Mouse (Mus musculus) heart, embryonic 15.5 days (tissue): ENCODE results near the gene S100a4. TPM values are rescaled to one million over a fixed set of nuclear protein-coding genes. Genes with fewer than 3 reads are reported as not detected.

Source experiments
- ATAC-seq: fragments of 200-750 bp; cut with Nextera tagmentation; replicated peaks from 2 replicates; pipeline ENCODE4 v1.8.0; 2017; ENCODE audit warnings: low read depth, moderate TSS enrichment; ENCODE audit not compliant: insufficient number of reproducible peaks, insufficient read depth, low FRiP score
- H3K27ac ChIP-seq: fragments of 300-500 bp; sonication (generic); 2 replicates; pipeline ENCODE4 v1.5.1; 2015; ENCODE audit warnings: mild to moderate bottlenecking, inconsistent platforms
- H3K27me3 ChIP-seq: fragments of 300-500 bp; sonication (generic); 2 replicates; pipeline ENCODE4 v1.6.1; 2015; ENCODE audit warnings: inconsistent platforms
- H3K36me3 ChIP-seq: fragments of 300-500 bp; sonication (generic); 2 replicates; pipeline ENCODE4 v1.6.1; 2015; ENCODE audit warnings: mild to moderate bottlenecking, inconsistent platforms
- H3K4me1 ChIP-seq: fragments of 300-500 bp; sonication (generic); replicated peaks from 2 replicates; pipeline ENCODE4 v1.6.1; 2015; ENCODE audit warnings: inconsistent platforms
- H3K4me2 ChIP-seq: fragments of 300-500 bp; sonication (generic); 2 replicates; pipeline ENCODE4 v1.6.1; 2015; ENCODE audit warnings: inconsistent platforms, mild to moderate bottlenecking, moderate library complexity
- H3K4me3 ChIP-seq: fragments of 300-500 bp; sonication (generic); 2 replicates; pipeline ENCODE4 v1.5.1; 2015; ENCODE audit warnings: mild to moderate bottlenecking, inconsistent platforms
- H3K9ac ChIP-seq: fragments of 300-500 bp; sonication (generic); 2 replicates; pipeline ENCODE4 v1.6.1; 2015; ENCODE audit warnings: mild to moderate bottlenecking, inconsistent platforms
- H3K9me3 ChIP-seq: fragments of 300-500 bp; sonication (generic); replicated peaks from 2 replicates; pipeline ENCODE4 v1.6.1; 2016; ENCODE audit warnings: inconsistent platforms
- WGBS: fragments of 180-500 bp; shearing (Covaris S2); methylation state at CpG from one replicate; pipeline ENCODE4 v1.1.7; 2015; ENCODE audit warnings: mixed read lengths; 5-methylcytosine and 5-hydroxymethylcytosine counted together
- polyA plus RNA-seq: library from polyadenylated mRNA; unstranded; fragments of >200 nt; fragmentation: Nextera tagmentation; extraction: Ambion mirVana; gene quantifications from 2 replicates; pipeline ENCODE4 v1.2.1, GENCODE M21; 2015

S100a4 gene
- polyA plus RNA-seq, 1 experiment from 2014 or later = 2.8 TPM

GRCm38 (mm10) chr3:90652878-90653508, 49.4 kb downstream of the S100a4 start:
- Histone ChIP-seq H3K4me2 (no peak overlapping the region), H3K36me3 (no peaks in the 10 kb centered on the region), H3K9ac (no peak overlapping the region), H3K4me1 (no peaks in the 10 kb centered on the region), H3K27me3 (peaks cover 16% of the 10 kb centered on the region), H3K4me3 (no peak overlapping the region), H3K9me3 (no peaks in the 10 kb centered on the region), H3K27ac (no peak overlapping the region)
- WGBS = 31% methylated on average over 5 of the region's 5 CpGs
- ATAC-seq = no peak

DNA sequence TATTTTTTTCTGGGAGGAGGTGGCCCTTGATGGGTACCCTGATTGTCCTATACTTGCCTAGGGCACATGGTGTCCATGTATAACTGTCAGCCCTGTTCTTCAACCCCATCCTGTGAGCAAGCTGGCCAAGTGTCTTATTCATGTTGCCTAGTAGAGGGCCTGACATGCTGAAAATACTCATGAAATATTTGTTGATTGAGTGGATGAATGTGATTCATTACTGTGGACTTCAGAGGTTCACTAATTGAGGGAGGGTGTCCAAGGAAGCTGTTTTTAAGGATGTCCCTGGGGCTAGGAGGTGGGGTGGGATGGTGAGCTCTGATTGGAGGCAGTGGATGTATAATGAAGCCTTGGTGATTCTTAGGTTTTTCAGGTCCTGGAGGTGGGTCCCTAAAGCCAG, 50.1 kb downstream of the S100a4 start, which contains the start of gene S100a7a:
Gene S100a7a (plus strand): TSS at position 301 of the 400 bp plus-strand sequence.
- Histone ChIP-seq H3K9me3 (no peaks in the 10 kb centered on the region), H3K4me3 (no peak within 1 kb of the TSS)

More for the DNA sequence above, 50.1 kb downstream of the S100a4 start, which contains the start of gene S100a7a:
- Histone ChIP-seq H3K27ac (no peak within 1 kb of the TSS), H3K9ac (no peak within 1 kb of the TSS), H3K27me3 (peaks cover 16% of the 10 kb centered on the region), H3K4me2 (no peak within 1 kb of the TSS), H3K4me1 (no peaks in the 10 kb centered on the region), H3K36me3 (no peaks in the 10 kb centered on the region)
- no peak for ATAC-seq

Other genes starting within 250 kb of the S100a4 start
- gene Slc27a3, start 213.8 kb upstream of the S100a4 start, polyA plus RNA-seq = 4.8 and 9.4 TPM in 2 replicates
- gene Ints3, start 170.1 kb upstream of the S100a4 start, polyA plus RNA-seq = 16.7 and 22.6 TPM in 2 replicates
- 10.1 and 12.5 TPM in 2 replicates for gene Npr1, start 137.9 kb upstream of the S100a4 start, polyA plus RNA-seq
- 97.3 and 108 TPM in 2 replicates for gene Ilf2, start 127.6 kb upstream of the S100a4 start, polyA plus RNA-seq
- gene Snapin, start 112.7 kb upstream of the S100a4 start, polyA plus RNA-seq = 71.5 and 75.1 TPM in 2 replicates
- gene Chtop, start 94.3 kb upstream of the S100a4 start, polyA plus RNA-seq = 90.9 and 98.3 TPM in 2 replicates
- gene S100a1, start 89.4 kb upstream of the S100a4 start, polyA plus RNA-seq = 247 and 315 TPM in 2 replicates
- 73.0 and 94.1 TPM in 2 replicates for gene S100a13, start 89.3 kb upstream of the S100a4 start, polyA plus RNA-seq
- 1.1 and 7.5 TPM in 2 replicates for gene S100a14, start 76.9 kb upstream of the S100a4 start, polyA plus RNA-seq
- gene S100a16, start 66.5 kb upstream of the S100a4 start, polyA plus RNA-seq = 89.3 and 103 TPM in 2 replicates
- 0.08 and 1.7 TPM in 2 replicates for gene S100a3, start 43.2 kb upstream of the S100a4 start, polyA plus RNA-seq
- not detected in 2 replicates for gene S100a2, start 13.5 kb upstream of the S100a4 start, polyA plus RNA-seq
- not detected in 2 replicates for gene Gm42674, start 1.9 kb upstream of the S100a4 start, polyA plus RNA-seq
- not detected in 2 replicates for gene S100a5, start 4.8 kb downstream of the S100a4 start, polyA plus RNA-seq
- gene S100a6, start 9.1 kb downstream of the S100a4 start, polyA plus RNA-seq = 48.9 and 70.5 TPM in 2 replicates
- gene S100a7a, start 50.2 kb downstream of the S100a4 start, polyA plus RNA-seq = 0.22 TPM in 1 of 2 replicates, not detected in the other
- 24.9 and 32.7 TPM in 2 replicates for gene S100a8, start 65.2 kb downstream of the S100a4 start, polyA plus RNA-seq
- gene S100a9, start 92.0 kb downstream of the S100a4 start, polyA plus RNA-seq = 15.5 and 16.3 TPM in 2 replicates
- gene Pglyrp4, start 123.1 kb downstream of the S100a4 start, polyA plus RNA-seq = not detected in 2 replicates
- not detected in 2 replicates for gene Gm5849, start 174.1 kb downstream of the S100a4 start, polyA plus RNA-seq